Mouse (Mus musculus): Measurements from ENCODE around the gene Zdhhc1. TPM values are rescaled to one million over a fixed set of nuclear protein-coding genes. Genes with fewer than 3 reads are reported as not detected.
A peak's percentile ranks its signal among the peaks of the same experiment; 100 is the strongest.

The Zdhhc1 gene
- total and polyA plus RNA-seq, 3 experiments: 4.9 to 11.5 TPM; not detected in 1

GRCm38 (mm10) chr8:105470262-105470661, 26.4 kb downstream of the Zdhhc1 start:
- no peak overlapping the region for H3K27ac ChIP-seq (ENCODE audit: control insufficient read depth, low read depth, low read length)
- H3K27me3 ChIP-seq (ENCODE audit: control insufficient read depth in 1 of 2, insufficient read depth in 2 of 2, low read length in 2 of 2): no peaks in the 10 kb centered on the region
- no peaks in the 10 kb centered on the region for H3K9me3 ChIP-seq (replicated peaks; ENCODE audit: insufficient read depth, low read length)
- DNase-seq (ENCODE audit: low read depth, low spot score): no peak
- H3K9ac ChIP-seq (ENCODE audit: control insufficient read depth, low read depth, low read length, poor library complexity, severe bottlenecking): no peak overlapping the region
- no peak overlapping the region for H3K4me3 ChIP-seq (ENCODE audit: control insufficient read depth in 1 of 2, insufficient read depth in 1 of 2, low read depth in 2 of 2, low read length in 2 of 2)
- no peak for TF ChIP-seq ZMIZ1 (IDR thresholded peaks at IDR 0.05; ENCODE audit: low read depth, low read length)
- no peak for TF ChIP-seq NRF1 (IDR thresholded peaks at IDR 0.05; ENCODE audit: insufficient read depth, low read depth, low read length, poor library complexity, severe bottlenecking)
- H3K79me2 ChIP-seq (ENCODE audit: control insufficient read depth, insufficient read depth, low read length, poor library complexity): no peaks in the 10 kb centered on the region
- peaks cover 0 to 3% of the 10 kb centered on the region in 2 experiments; a peak in 1 of 4 replicates for H3K4me1 ChIP-seq (ENCODE audit: control insufficient read depth in 1 of 2, insufficient read depth in 2 of 2, low read length in 2 of 2)
- H3K36me3 ChIP-seq (ENCODE audit: control insufficient read depth in 1 of 2, insufficient read depth in 2 of 2, low read length in 2 of 2): no peaks in the 10 kb centered on the region

DNA sequence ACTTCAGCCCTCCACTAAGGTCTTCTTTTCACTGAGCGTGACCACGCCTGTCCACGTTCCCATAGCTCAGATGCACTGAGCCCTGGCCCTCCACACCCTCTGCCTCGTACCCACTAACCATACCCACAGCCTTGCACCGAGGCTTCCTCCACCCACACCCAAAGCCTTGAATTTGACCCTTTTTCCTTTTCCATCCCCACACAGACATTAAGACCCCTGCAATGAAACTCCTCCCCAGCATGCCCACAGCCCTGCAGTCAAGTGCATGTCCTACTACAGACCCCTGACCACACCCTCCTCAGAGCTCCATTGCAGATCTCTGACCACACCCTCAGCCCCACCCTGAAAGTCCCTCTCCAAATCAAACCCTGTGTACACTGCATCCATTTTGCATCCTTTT, 26.9 kb downstream of the Zdhhc1 start:
- Histone ChIP-seq H3K9me3 (replicated peaks; ENCODE audit: insufficient read depth, low read length) (no peaks in the 10 kb centered on the region), H3K4me1 (ENCODE audit: control insufficient read depth in 1 of 2, insufficient read depth in 2 of 2, low read length in 2 of 2) (peaks cover 0 to 3% of the 10 kb centered on the region in 2 experiments; a peak in 1 of 4 replicates), H3K79me2 (ENCODE audit: control insufficient read depth, insufficient read depth, low read length, poor library complexity) (no peaks in the 10 kb centered on the region), H3K9ac (ENCODE audit: control insufficient read depth, low read depth, low read length, poor library complexity, severe bottlenecking) (no peak overlapping the region), H3K27ac (ENCODE audit: control insufficient read depth, low read depth, low read length) (no peak overlapping the region), H3K27me3 (ENCODE audit: control insufficient read depth in 1 of 2, insufficient read depth in 2 of 2, low read length in 2 of 2) (no peaks in the 10 kb centered on the region), H3K36me3 (ENCODE audit: control insufficient read depth in 1 of 2, insufficient read depth in 2 of 2, low read length in 2 of 2) (no peaks in the 10 kb centered on the region), H3K4me3 (ENCODE audit: control insufficient read depth in 1 of 2, insufficient read depth in 1 of 2, low read depth in 2 of 2, low read length in 2 of 2) (no peak overlapping the region)
- TF ChIP-seq MYC (IDR thresholded peaks at IDR 0.05; ENCODE audit: low read depth, low read length): no peak
- DNase-seq (ENCODE audit: low read depth, low spot score): no peak

- TF ChIP-seq POLR2A (IDR thresholded peaks at IDR 0.05; ENCODE audit: control insufficient read depth in 1 of 2, insufficient read depth in 1 of 2, low read depth in 1 of 2, low read length in 2 of 2, poor library complexity in 1 of 2) (no peak), MEF2A (IDR thresholded peaks at IDR 0.05; ENCODE audit: extremely low read depth, insufficient replicate concordance, low read depth, low read length, poor library complexity, severe bottlenecking) (no peak), E2F4 (IDR thresholded peaks at IDR 0.05; ENCODE audit: borderline replicate concordance, low read depth, low read length) (no peak), MXI1 (IDR thresholded peaks at IDR 0.05; ENCODE audit: low read depth, low read length) (no peak), NRF1 (IDR thresholded peaks at IDR 0.05; ENCODE audit: insufficient read depth, low read depth, low read length, poor library complexity, severe bottlenecking) (no peak), POLR2AphosphoS2 (IDR thresholded peaks at IDR 0.05; ENCODE audit: low read length) (no peak), UBTF (IDR thresholded peaks at IDR 0.05; ENCODE audit: borderline replicate concordance, insufficient read depth, low read depth, low read length) (no peak), USF2 (IDR thresholded peaks at IDR 0.05; ENCODE audit: borderline replicate concordance in 1 of 2, insufficient read depth in 1 of 2, low read depth in 1 of 2, low read length in 2 of 2) (no peak), SIN3A (IDR thresholded peaks at IDR 0.05; ENCODE audit: low read length) (no peak), CHD1 (IDR thresholded peaks at IDR 0.05; ENCODE audit: low read depth, low read length) (no peak), NELFE (IDR thresholded peaks at IDR 0.05; ENCODE audit: low read depth, low read length) (no peak), ELF1 (IDR thresholded peaks at IDR 0.05; ENCODE audit: low read depth, low read length) (no peak), MAX (IDR thresholded peaks at IDR 0.05; ENCODE audit: low read length) (no peak), CTCF (IDR thresholded peaks at IDR 0.05 in 2 of 3, conservative IDR thresholded peaks at IDR 0.05 in 1 of 3; ENCODE audit: control insufficient read depth in 1 of 3, insufficient read depth in 1 of 3, low read depth in 2 of 3, low read length in 3 of 3, poor library complexity in 1 of 3, severe bottlenecking in 1 of 3) (no peak), ZKSCAN1 (IDR thresholded peaks at IDR 0.05; ENCODE audit: low read depth, low read length) (no peak), MYB (IDR thresholded peaks at IDR 0.05; ENCODE audit: low read depth, low read length) (no peak), TBP (IDR thresholded peaks at IDR 0.05; ENCODE audit: low read depth, low read length) (no peak), ETS1 (IDR thresholded peaks at IDR 0.05; ENCODE audit: low read depth, low read length) (no peak), POLR2AphosphoS5 (IDR thresholded peaks at IDR 0.05; ENCODE audit: borderline replicate concordance, low read depth, low read length) (no peak), GATA1 (IDR thresholded peaks at IDR 0.05; ENCODE audit: low read depth, low read length) (no peak)
- Histone ChIP-seq H3K4me1 (ENCODE audit: control insufficient read depth in 1 of 2, insufficient read depth in 2 of 2, low read length in 2 of 2) (peaks cover 0 to 3% of the 10 kb centered on the region in 2 experiments; a peak in 1 of 4 replicates), H3K4me3 (ENCODE audit: control insufficient read depth in 1 of 2, insufficient read depth in 1 of 2, low read depth in 2 of 2, low read length in 2 of 2) (no peak overlapping the region), H3K9me3 (replicated peaks; ENCODE audit: insufficient read depth, low read length) (no peaks in the 10 kb centered on the region), H3K27ac (ENCODE audit: control insufficient read depth, low read depth, low read length) (no peak overlapping the region), H3K36me3 (ENCODE audit: control insufficient read depth in 1 of 2, insufficient read depth in 2 of 2, low read length in 2 of 2) (no peaks in the 10 kb centered on the region), H3K9ac (ENCODE audit: control insufficient read depth, low read depth, low read length, poor library complexity, severe bottlenecking) (no peak overlapping the region), H3K79me2 (ENCODE audit: control insufficient read depth, insufficient read depth, low read length, poor library complexity) (no peaks in the 10 kb centered on the region), H3K27me3 (ENCODE audit: control insufficient read depth in 1 of 2, insufficient read depth in 2 of 2, low read length in 2 of 2) (no peaks in the 10 kb centered on the region)
- DNase-seq (ENCODE audit: low read depth, low spot score): peak; percentile 20
These were observed 27.5 kb downstream of the Zdhhc1 start for GRCm38 (mm10) chr8:105469041-105469695.

Data from MEL (cell line).